Mouse (Mus musculus) CH12.LX (cell line): ENCODE results near the gene Arl15.

Source experiments
- CTCF ChIP-seq, 2 experiments: IDR thresholded peaks in 1 of 2; conservative IDR thresholded peaks in 1 of 2; 2 replicates each; pipeline ENCODE4 v1.5.1; 2011 to 2012; ENCODE audit warnings: low read depth in 2 of 2, low read length in 2 of 2, improper control_type of control experiment in 1 of 2, inconsistent platforms in 1 of 2, mild to moderate bottlenecking in 1 of 2, moderate library complexity in 1 of 2
- HCFC1 ChIP-seq: IDR thresholded peaks from 2 replicates; pipeline ENCODE4 v1.6.1; 2012; ENCODE audit warnings: low read depth, mild to moderate bottlenecking, inconsistent platforms, low read length, improper control_type of control experiment
- MEF2A ChIP-seq: IDR thresholded peaks from 2 replicates; pipeline ENCODE4 v1.6.1; 2014; ENCODE audit warnings: low read depth, mild to moderate bottlenecking, inconsistent platforms, low read length, improper control_type of control experiment, borderline replicate concordance
- POLR2A ChIP-seq: IDR thresholded peaks from 2 replicates; pipeline ENCODE4 v1.6.1; 2011; ENCODE audit warnings: low read depth, mild to moderate bottlenecking, improper control_type of control experiment, low read length
- SIN3A ChIP-seq: IDR thresholded peaks from 2 replicates; pipeline ENCODE4 v1.6.1; 2012; ENCODE audit warnings: low read length, improper control_type of control experiment, inconsistent platforms
- USF1 ChIP-seq: IDR thresholded peaks from 2 replicates; pipeline ENCODE4 v1.6.1; 2014; ENCODE audit warnings: low read depth, mild to moderate bottlenecking, inconsistent platforms, low read length, improper control_type of control experiment
- ZKSCAN1 ChIP-seq: IDR thresholded peaks from 2 replicates; pipeline ENCODE4 v1.6.1; 2012; ENCODE audit warnings: low read depth, inconsistent platforms, low read length, improper control_type of control experiment, borderline replicate concordance

- TF ChIP-seq CTCF (conservative IDR thresholded peaks at IDR 0.05 in 1 of 2, IDR thresholded peaks at IDR 0.05 in 1 of 2; ENCODE audit: low read depth in 2 of 2, low read length in 2 of 2) (no peak), USF1 (no peak), HCFC1 (no peak), SIN3A (no peak), ZKSCAN1 (no peak), MEF2A (peak; percentile 57), POLR2A (no peak)
Observed at GRCm38 (mm10) chr13:114158111-114158730, 363.9 kb downstream of the Arl15 start.
